Mouse (Mus musculus) kidney, adult 2 months (tissue): Measurements from ENCODE around the gene Crlf2.

Experiments used
- CTCF ChIP-seq: fragments of 200-500 bp; conservative IDR thresholded peaks from 2 replicates; pipeline ENCODE4 v1.5.1; 2011; ENCODE audit warnings: low read depth, mild to moderate bottlenecking, control low read depth, low read length, moderate library complexity, mixed read lengths; ENCODE audit not compliant: insufficient read depth, insufficient read length
- POLR2A ChIP-seq: fragments of 200-500 bp; IDR thresholded peaks from one replicate; pipeline ENCODE4 v1.6.1; 2011; ENCODE audit warnings: low read depth, low read length, control low read depth

- TF ChIP-seq POLR2A = no peak
- TF ChIP-seq CTCF = no peak
Measured at GRCm38 (mm10) chr5:109554091-109555050, 4.4 kb downstream of the Crlf2 start.
